Mouse (Mus musculus) myocyte (in vitro differentiated cells): ENCODE data around the gene Ndufaf3. TPM values are rescaled to one million over a fixed set of nuclear protein-coding genes. Genes with fewer than 3 reads are reported as not detected.
A peak's percentile ranks its signal among the peaks of the same experiment; 100 is the strongest.

ENCODE experiments used
- H3K27me3 ChIP-seq: one replicate; pipeline ENCODE4 v1.6.1; 2011; ENCODE audit not compliant: control insufficient read depth, insufficient read depth, insufficient read length
- H3K36me3 ChIP-seq: one replicate; pipeline ENCODE4 v1.6.1; 2011; ENCODE audit not compliant: control insufficient read depth, insufficient read depth
- H3K4me2 ChIP-seq: one replicate; pipeline ENCODE4 v1.6.1; 2011; ENCODE audit warnings: low read depth, control low read depth
- H3K4me3 ChIP-seq: one replicate; pipeline ENCODE4 v1.5.1; 2011; ENCODE audit warnings: mild to moderate bottlenecking, control low read depth, moderate library complexity
- H3K79me2 ChIP-seq: one replicate; pipeline ENCODE4 v1.6.1; 2011; ENCODE audit not compliant: control insufficient read depth, insufficient read depth
- H3ac ChIP-seq: one replicate; pipeline ENCODE4 v1.6.1; 2011; ENCODE audit not compliant: control insufficient read depth, insufficient read length
- CEBPB ChIP-seq: IDR thresholded peaks from 2 replicates; pipeline ENCODE4 v1.6.1; 2011; ENCODE audit warnings: mild to moderate bottlenecking, moderate library complexity; ENCODE audit not compliant: poor library complexity, insufficient read depth, severe bottlenecking
- E2F4 ChIP-seq: IDR thresholded peaks from one replicate; pipeline ENCODE4 v1.6.1; 2011; ENCODE audit warnings: mild to moderate bottlenecking, control low read depth, moderate library complexity; ENCODE audit not compliant: insufficient read depth
- MAX ChIP-seq: IDR thresholded peaks from one replicate; pipeline ENCODE4 v1.6.1; 2011; ENCODE audit warnings: low read depth, mild to moderate bottlenecking, control low read depth
- MYOD1 ChIP-seq, 3 experiments: IDR thresholded peaks; one replicate each; pipeline ENCODE4 v1.6.1; 2011; ENCODE audit warnings: control low read depth in 2 of 3, low read depth in 2 of 3, mild to moderate bottlenecking in 2 of 3, moderate library complexity in 1 of 3; ENCODE audit not compliant: insufficient read length in 2 of 3, control insufficient read depth in 1 of 3
- MYOG ChIP-seq, 3 experiments: IDR thresholded peaks; one replicate each; pipeline ENCODE4 v1.6.1; 2011; ENCODE audit warnings: control low read depth in 2 of 3, low read depth in 2 of 3, mild to moderate bottlenecking in 2 of 3; ENCODE audit not compliant: insufficient read length in 2 of 3, control insufficient read depth in 1 of 3, insufficient read depth in 1 of 3
- POLR2A ChIP-seq: IDR thresholded peaks from one replicate; pipeline ENCODE4 v1.6.1; 2011; ENCODE audit warnings: low read depth, mild to moderate bottlenecking, control low read depth, moderate library complexity; ENCODE audit not compliant: insufficient read length
- POLR2AphosphoS2 ChIP-seq: IDR thresholded peaks from one replicate; pipeline ENCODE4 v1.6.1; 2011; ENCODE audit warnings: low read depth, control low read depth; ENCODE audit not compliant: insufficient read length
- REST ChIP-seq: IDR thresholded peaks from one replicate; pipeline ENCODE4 v1.6.1; 2011; ENCODE audit warnings: mild to moderate bottlenecking, control low read depth, moderate library complexity; ENCODE audit not compliant: insufficient read depth, insufficient read length
- SRF ChIP-seq: IDR thresholded peaks from one replicate; pipeline ENCODE4 v1.6.1; 2011; ENCODE audit warnings: low read depth; ENCODE audit not compliant: control insufficient read depth, insufficient read length
- TCF12 ChIP-seq: IDR thresholded peaks from one replicate; pipeline ENCODE4 v1.6.1; 2011; ENCODE audit warnings: mild to moderate bottlenecking, control low read depth; ENCODE audit not compliant: poor library complexity, insufficient read depth, severe bottlenecking
- TCF3 ChIP-seq: IDR thresholded peaks from one replicate; pipeline ENCODE4 v1.6.1; 2011; ENCODE audit warnings: low read depth, control low read depth; ENCODE audit not compliant: insufficient read length
- USF1 ChIP-seq: IDR thresholded peaks from one replicate; pipeline ENCODE4 v1.6.1; 2011; ENCODE audit warnings: low read depth, mild to moderate bottlenecking, control low read depth, moderate library complexity
- polyA plus RNA-seq: library from polyadenylated mRNA; unstranded; fragments of >200 nt; fragmentation: generic; extraction: Trizol; gene quantifications from one replicate; pipeline ENCODE4 v1.2.1, GENCODE M21; 2012; ENCODE audit warnings: missing spikeins

Gene Ndufaf3
- polyA plus RNA-seq, 1 experiment, result 25.8 TPM

DNA sequence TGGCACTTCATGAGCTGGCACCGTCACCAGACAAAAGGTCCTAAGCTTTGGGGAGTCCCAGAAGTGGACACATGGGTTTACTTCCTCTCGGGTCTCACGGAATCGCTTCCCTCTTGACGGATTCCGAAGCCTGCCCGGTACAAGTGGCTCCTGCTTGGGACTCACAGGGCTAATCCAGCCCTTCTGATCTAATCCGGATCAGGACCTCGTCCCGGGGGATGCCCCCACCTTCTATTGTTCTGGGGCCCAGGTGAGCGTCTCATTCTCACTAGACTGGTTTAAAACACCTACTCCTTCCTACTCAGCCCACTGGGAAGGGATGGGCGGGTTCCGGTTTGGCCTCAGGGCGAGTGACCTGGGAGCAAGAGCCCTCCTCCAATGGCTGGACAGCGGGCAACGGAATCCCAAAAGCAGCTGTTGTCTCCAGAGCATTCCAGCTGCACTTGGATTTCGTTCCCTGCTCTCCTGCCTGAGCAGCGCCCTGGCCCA is 741 bp upstream of the Ndufaf3 start:
- H3K4me2 ChIP-seq, result peak overlapping the region; percentile 99
- TF ChIP-seq USF1, result no peak
- peak in 2 of 3 experiments; percentile 62 to 82 for TF ChIP-seq MYOG (IDR thresholded peaks at IDR 0.05; ENCODE audit: control insufficient read depth in 1 of 3, insufficient read depth in 1 of 3, insufficient read length in 2 of 3, low read depth in 2 of 3)
- TF ChIP-seq MYOD1 (IDR thresholded peaks at IDR 0.05; ENCODE audit: control insufficient read depth in 1 of 3, insufficient read length in 2 of 3, low read depth in 2 of 3), result peak in 2 of 3 experiments; percentile 73 to 84
- peak; percentile 11 for TF ChIP-seq POLR2A
- H3K79me2 ChIP-seq, result peaks cover 3% of the 10 kb centered on the region
- peaks cover 18% of the 10 kb centered on the region for H3K36me3 ChIP-seq
- peak overlapping the region; percentile 55 for H3ac ChIP-seq
- H3K27me3 ChIP-seq, result no peaks in the 10 kb centered on the region
- H3K4me3 ChIP-seq, result peak overlapping the region; percentile 82

DNA sequence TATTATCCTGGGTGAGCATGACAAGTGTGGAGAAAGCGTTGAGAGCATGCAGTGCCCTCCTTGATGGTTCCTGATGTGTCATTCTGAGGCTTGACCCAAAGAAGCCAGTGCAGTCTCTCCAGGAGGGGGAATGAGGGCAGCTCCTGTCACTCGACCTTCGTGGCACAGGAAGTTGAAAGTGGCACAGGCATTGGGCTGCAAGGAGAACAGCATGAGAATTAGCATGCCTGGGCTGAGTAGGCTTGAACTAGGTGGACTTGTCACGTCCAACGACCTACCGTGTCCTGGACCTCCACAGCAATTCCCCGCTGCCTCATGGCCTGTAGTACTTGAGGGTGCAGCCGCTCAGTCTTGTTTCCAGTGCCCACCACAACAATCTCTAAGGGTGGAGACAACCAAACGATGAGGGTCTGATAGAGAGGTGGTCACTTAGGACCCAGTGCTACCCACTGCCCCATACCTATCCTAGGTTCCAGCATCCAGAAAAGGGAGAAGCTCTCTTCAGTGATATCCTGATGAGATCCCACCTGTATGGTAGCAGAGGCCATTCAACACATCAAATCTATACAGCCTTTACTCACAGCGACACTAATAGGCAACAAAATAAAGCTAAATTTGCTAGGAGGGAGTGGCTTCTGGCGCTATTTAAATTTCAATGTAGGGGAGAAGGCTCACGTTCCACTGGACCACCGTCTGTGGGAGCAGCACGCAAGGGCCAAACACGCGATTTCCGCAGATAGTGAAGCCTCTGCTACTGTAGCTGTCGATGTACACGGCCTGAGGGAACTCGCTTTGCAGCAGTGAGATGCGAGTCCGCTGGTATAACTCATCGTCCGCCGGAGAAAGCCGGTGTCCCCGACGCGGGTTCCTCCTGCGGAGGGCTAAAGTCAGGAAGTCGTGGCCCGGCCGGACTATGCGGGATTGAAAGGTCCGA is 1.1 kb downstream of the Ndufaf3 start:
- TF ChIP-seq TCF3 (no peak), E2F4 (no peak), SRF (no peak), REST (no peak), TCF12 (no peak), USF1 (no peak), CEBPB (no peak), MYOG (IDR thresholded peaks at IDR 0.05; ENCODE audit: control insufficient read depth in 1 of 3, insufficient read depth in 1 of 3, insufficient read length in 2 of 3, low read depth in 2 of 3) (no peak), MAX (no peak), POLR2A (no peak), POLR2AphosphoS2 (no peak)

DNA sequence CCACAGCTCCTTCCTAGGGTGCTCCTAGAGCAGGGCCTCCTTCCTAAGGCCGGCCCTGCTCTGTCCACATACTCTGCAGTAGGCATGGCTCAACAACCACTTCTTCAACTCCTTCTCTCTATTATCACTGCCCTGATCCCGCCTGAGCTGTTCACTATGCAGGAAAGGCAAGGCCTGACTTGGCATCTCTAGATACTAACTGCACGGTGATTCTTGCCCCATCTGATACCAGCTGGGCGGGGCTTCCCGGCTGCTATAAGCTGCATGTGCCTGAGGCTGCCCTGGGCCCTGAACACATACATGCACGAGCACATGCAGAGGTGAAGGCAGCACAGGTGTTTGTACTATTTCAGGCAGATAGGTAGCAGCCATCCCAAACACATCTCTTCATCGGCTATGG is 3.1 kb downstream of the Ndufaf3 start:
- TF ChIP-seq POLR2AphosphoS2 (peak; percentile 43), MYOD1 (IDR thresholded peaks at IDR 0.05; ENCODE audit: control insufficient read depth in 1 of 3, insufficient read length in 2 of 3, low read depth in 2 of 3) (no peak)
- Histone ChIP-seq H3K4me2 (no peak overlapping the region), H3K4me3 (no peak overlapping the region), H3ac (no peak overlapping the region), H3K27me3 (no peaks in the 10 kb centered on the region), H3K79me2 (peaks cover 20% of the 10 kb centered on the region), H3K36me3 (peaks cover 12% of the 10 kb centered on the region)

More for the DNA sequence above, 1.1 kb downstream of the Ndufaf3 start:
- peak overlapping the region; percentile 99 for H3K4me2 ChIP-seq
- peak overlapping the region; percentile 55 for H3ac ChIP-seq
- H3K4me3 ChIP-seq, result peak overlapping the region; percentile 82
- H3K27me3 ChIP-seq, result no peaks in the 10 kb centered on the region
- peaks cover 10% of the 10 kb centered on the region for H3K36me3 ChIP-seq
- peaks cover 13% of the 10 kb centered on the region for H3K79me2 ChIP-seq

DNA sequence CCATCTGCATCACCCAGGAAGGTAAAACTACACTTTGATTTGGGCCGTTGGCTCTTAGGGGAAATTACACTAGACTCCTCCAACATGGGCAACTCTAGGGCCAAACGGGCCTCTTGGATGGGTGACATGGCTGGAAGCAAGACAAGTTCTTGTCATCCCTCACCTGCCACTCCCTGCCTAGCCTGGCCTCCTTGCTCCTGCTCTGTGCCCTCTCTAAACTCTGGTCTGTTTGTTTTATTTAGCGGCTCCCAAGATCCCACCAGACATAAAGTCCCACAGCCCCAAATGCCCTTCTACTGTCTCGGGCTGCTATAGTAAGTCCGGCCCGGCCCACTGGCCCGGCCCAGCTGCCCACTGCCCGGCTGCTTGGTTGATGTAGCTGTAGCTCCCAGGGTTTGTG is 3.6 kb downstream of the Ndufaf3 start:
- peaks cover 20% of the 10 kb centered on the region for H3K79me2 ChIP-seq
- no peak for TF ChIP-seq REST
- TF ChIP-seq TCF3, result no peak
- TF ChIP-seq POLR2A, result no peak
- TF ChIP-seq SRF, result no peak
- no peak for TF ChIP-seq MAX
- TF ChIP-seq E2F4, result no peak
- TF ChIP-seq CEBPB, result no peak
- no peak for TF ChIP-seq USF1
- TF ChIP-seq POLR2AphosphoS2, result no peak
- TF ChIP-seq MYOD1 (IDR thresholded peaks at IDR 0.05; ENCODE audit: control insufficient read depth in 1 of 3, insufficient read length in 2 of 3, low read depth in 2 of 3), result no peak
- TF ChIP-seq MYOG (IDR thresholded peaks at IDR 0.05; ENCODE audit: control insufficient read depth in 1 of 3, insufficient read depth in 1 of 3, insufficient read length in 2 of 3, low read depth in 2 of 3), result no peak
- TF ChIP-seq TCF12, result no peak
- no peak overlapping the region for H3ac ChIP-seq
- H3K4me2 ChIP-seq, result no peak overlapping the region
- H3K27me3 ChIP-seq, result no peaks in the 10 kb centered on the region
- H3K4me3 ChIP-seq, result no peak overlapping the region
- peaks cover 16% of the 10 kb centered on the region for H3K36me3 ChIP-seq

DNA sequence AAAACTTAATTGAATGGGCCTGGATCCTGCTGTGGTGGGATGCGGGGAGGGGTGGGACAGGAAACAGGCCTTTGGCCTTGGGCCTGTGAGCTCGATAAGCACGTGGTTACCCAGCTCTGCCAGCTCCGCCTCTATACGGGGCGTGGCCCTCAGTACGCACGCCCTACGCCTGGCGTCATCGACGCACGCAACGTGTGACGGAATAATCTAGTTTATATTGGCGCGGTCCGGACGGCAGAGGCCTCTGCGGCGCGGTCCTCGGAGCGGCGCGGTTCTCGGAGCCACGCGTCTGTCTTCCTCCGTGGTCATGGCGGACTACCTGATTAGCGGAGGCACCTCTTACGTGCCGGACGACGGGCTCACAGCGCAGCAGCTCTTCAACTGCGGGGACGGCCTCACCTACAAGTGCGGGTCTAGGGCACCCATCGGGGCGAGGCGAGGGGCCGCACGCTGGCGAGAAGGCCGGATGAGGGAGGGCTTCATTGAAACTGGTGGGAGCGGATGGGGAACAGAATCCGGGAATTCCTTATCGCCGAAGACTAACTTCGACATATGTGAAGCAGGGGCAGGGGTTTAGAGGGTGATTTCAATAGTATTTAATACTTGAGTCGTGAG is 6.9 kb downstream of the Ndufaf3 start, which contains the start of gene Impdh2:
Gene Impdh2 (plus strand): TSS at position 60 of the 615 bp plus-strand sequence.
- Histone ChIP-seq H3K4me2 (peak within 1 kb of the TSS; percentile 87), H3K4me3 (peak within 1 kb of the TSS; percentile 40), H3K79me2 (peaks cover 20% of the 10 kb centered on the region), H3K27me3 (no peaks in the 10 kb centered on the region), H3K36me3 (peaks cover 34% of the 10 kb centered on the region), H3ac (peak within 1 kb of the TSS; percentile 9)
- TF ChIP-seq SRF (peak; percentile 41), TCF3 (no peak), CEBPB (no peak), TCF12 (no peak), USF1 (peak; percentile 33), POLR2A (peak; percentile 91), POLR2AphosphoS2 (peak; percentile 99), MYOG (IDR thresholded peaks at IDR 0.05; ENCODE audit: control insufficient read depth in 1 of 3, insufficient read depth in 1 of 3, insufficient read length in 2 of 3, low read depth in 2 of 3) (no peak), REST (no peak), MYOD1 (IDR thresholded peaks at IDR 0.05; ENCODE audit: control insufficient read depth in 1 of 3, insufficient read length in 2 of 3, low read depth in 2 of 3) (no peak), E2F4 (no peak), MAX (peak; percentile 19)
